Mouse (Mus musculus): ENCODE data around the gene Erf.

The Erf gene

GRCm38 (mm10) chr7:25205355-25206093 is 45.0 kb downstream of the Erf start:
- DNase-seq, result peak; percentile 79

- DNase-seq, result no peak
Observed at GRCm38 (mm10) chr7:25203624-25204023, 46.9 kb downstream of the Erf start.

- no peak for DNase-seq
Observed at GRCm38 (mm10) chr7:25197384-25198018, 53.1 kb downstream of the Erf start.

- DNase-seq, result no peak
Observed at GRCm38 (mm10) chr7:25196107-25196506, 54.5 kb downstream of the Erf start.

- DNase-seq, result no peak
Observed at GRCm38 (mm10) chr7:25195148-25195547, 55.4 kb downstream of the Erf start.
